Mouse (Mus musculus): ENCODE results near the gene Slc6a17.

GRCm38 (mm10) chr3:107442191-107442590 is 75.6 kb downstream of the Slc6a17 start:
- TF ChIP-seq POLR2A (IDR thresholded peaks at IDR 0.05; ENCODE audit: control insufficient read depth, low read depth, low read length) (no peak), CTCF (IDR thresholded peaks at IDR 0.05; ENCODE audit: control insufficient read depth, insufficient read depth, insufficient replicate concordance, low read depth, low read length) (no peak)
